Mouse (Mus musculus): ENCODE measurements around the gene Rsrc1. TPM values are rescaled to one million over a fixed set of nuclear protein-coding genes. Genes with fewer than 3 reads are reported as not detected.
A peak's percentile ranks its signal among the peaks of the same experiment; 100 is the strongest.
"Not testable (repeated sequence)": the region's sequence is repeated elsewhere in the genome, so short reads cannot be mapped to it uniquely, and the experiment has no call there.

The Rsrc1 gene
- polyA plus RNA-seq, 1 experiment from 2014 or later, result 44.6 TPM

DNA sequence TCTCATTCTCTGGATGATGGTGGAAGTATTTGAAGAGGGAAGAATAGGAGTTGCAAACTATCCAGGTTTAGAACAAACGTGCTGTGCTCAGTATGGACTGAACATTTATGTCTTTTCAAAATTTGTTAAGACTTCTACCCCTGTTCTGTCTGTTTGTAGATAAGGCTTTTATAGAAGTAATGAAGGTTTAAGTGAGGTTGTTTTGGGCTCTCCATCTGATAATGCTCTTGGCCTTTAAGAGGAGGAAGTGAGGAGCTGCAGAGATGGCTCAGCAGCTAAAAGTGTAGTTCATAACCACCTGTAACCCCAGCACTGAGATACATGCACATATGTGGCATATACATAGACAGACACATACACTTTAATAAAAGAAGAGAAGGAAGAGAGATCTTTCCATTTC lies 15.6 kb downstream of the Rsrc1 start:
- Histone ChIP-seq H3K27ac (no peak overlapping the region), H3K4me1 (replicated peaks) (no peaks in the 10 kb centered on the region), H3K4me2 (replicated peaks) (no peak overlapping the region), H3K9me3 (no peaks in the 10 kb centered on the region), H3K36me3 (peaks cover 24% of the 10 kb centered on the region), H3K9ac (replicated peaks) (no peak overlapping the region), H3K27me3 (no peaks in the 10 kb centered on the region), H3K4me3 (replicated peaks) (no peak overlapping the region)
- 91% methylated on average over 1 of the region's 1 CpGs for WGBS
- no peak for ATAC-seq

DNA sequence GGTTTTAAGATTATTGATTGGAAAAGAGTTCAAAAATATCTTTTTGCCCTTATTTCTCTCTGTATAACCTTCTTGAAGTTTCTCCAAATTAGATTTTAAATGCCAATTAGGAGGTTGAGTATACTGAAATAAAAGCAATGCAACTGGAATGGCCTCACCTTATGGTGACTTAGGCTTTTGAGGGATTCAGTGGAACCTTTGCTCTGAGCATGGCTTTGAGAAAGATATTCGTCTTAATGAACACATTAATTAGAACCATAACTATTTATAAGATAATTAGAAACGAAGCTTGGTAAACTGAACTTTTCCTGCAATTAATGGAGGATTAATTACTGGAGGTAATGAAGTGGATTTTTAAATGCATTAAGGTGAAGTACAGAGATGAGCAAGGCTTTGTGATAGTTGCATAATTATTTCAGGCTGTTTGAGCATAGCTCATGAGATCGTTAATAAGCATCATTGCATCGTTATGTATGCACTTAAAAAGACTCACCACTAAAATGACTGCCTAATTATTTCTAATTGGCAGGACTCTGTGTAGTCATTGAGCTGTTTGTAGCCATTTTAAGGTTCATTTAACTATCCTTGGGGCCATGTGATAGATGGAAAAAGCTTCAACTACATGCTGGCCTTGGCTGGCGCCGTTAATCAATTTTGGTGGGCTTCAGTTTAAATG lies 55.3 kb downstream of the Rsrc1 start:
- Histone ChIP-seq H3K4me3 (replicated peaks) (no peak overlapping the region), H3K9me3 (no peaks in the 10 kb centered on the region), H3K4me2 (replicated peaks) (no peak overlapping the region), H3K36me3 (0 out of 2 replicates have a peak, but pooled peaks cover 1% of the 10 kb centered on the region), H3K27me3 (no peaks in the 10 kb centered on the region), H3K4me1 (replicated peaks) (no peaks in the 10 kb centered on the region), H3K27ac (no peak overlapping the region), H3K9ac (replicated peaks) (no peak overlapping the region)
- WGBS, result 76% methylated on average over 6 of the region's 6 CpGs
- ATAC-seq, result 0 out of 2 replicates have a peak, but pooled peaks have one; percentile 9

DNA sequence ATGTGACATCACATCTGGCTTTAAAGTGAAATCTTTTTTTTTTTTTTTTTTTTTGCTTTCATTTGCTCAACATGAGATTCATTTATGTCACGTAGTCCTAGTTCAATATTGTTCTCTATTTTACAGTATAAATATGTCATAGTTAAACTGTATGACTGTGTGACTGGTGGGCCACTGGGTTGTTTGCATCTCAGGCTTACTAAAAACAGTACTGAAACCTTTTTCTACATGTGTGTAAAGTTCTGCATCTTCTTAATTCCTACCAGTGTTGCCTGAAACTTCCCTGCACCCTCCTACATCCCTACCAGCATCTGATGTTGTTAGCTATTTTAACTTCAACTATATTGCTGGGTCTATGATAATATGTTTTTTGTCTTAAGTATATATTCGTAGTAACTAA lies 78.6 kb downstream of the Rsrc1 start:
- WGBS, result 97% methylated on average over 2 of the region's 2 CpGs
- Histone ChIP-seq H3K9ac (replicated peaks) (no peak overlapping the region), H3K4me3 (replicated peaks) (no peak overlapping the region), H3K9me3 (peaks cover 8% of the 10 kb centered on the region; the same call in 1 of the 2 replicates), H3K27me3 (no peaks in the 10 kb centered on the region), H3K4me2 (replicated peaks) (no peak overlapping the region), H3K4me1 (replicated peaks) (no peaks in the 10 kb centered on the region), H3K36me3 (peaks cover 5% of the 10 kb centered on the region; the same call in 1 of the 2 replicates), H3K27ac (no peak overlapping the region)
- ATAC-seq, result no peak

DNA sequence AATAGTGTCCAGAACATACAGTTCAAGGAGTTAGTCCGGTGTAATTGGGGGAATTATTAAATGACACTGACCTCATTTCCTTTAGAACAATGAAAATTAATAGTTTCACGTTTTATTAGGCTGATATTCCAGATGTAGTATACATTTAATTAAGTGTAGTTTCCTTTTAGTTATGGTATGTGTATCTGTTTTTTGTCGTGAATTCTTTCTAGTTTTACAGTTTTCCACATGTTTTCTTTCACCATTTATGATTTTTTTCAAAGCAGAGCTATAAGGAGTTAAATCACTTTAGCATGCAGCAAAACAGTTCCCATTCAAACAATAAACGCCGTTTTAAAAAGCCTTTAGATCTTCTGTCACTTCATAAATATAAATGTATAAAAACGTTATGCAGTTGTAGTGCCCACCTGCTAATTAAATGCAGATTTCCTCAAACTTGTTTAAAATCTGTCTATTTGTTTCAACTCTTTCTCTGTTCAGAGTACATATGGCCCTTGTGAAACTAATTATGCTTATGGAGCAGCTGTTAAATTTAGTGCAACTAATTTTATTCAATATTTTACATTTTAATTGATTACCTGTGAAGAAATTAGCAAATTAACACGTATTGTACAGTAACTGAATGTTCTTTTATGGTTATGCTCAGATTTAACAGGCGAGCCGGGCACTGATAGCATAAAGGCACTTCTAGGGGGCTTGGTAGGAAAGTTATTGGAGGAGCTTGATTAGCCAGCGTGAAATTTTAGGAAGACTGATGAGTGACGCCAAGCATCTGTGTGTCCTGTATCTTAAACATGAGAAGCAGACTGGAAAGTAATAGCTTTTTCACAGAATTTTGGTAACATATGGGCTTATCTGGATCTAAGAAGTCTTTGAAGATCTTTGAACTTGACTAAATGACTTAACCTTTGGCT lies 89.6 kb downstream of the Rsrc1 start:
- no peak overlapping the region for H3K9ac ChIP-seq (replicated peaks)
- H3K36me3 ChIP-seq, result no peaks in the 10 kb centered on the region
- no peak overlapping the region for H3K27ac ChIP-seq
- 84% methylated on average over 11 of the region's 11 CpGs for WGBS
- H3K4me3 ChIP-seq (replicated peaks), result no peak overlapping the region
- H3K4me1 ChIP-seq (replicated peaks), result no peaks in the 10 kb centered on the region
- H3K27me3 ChIP-seq, result no peaks in the 10 kb centered on the region
- no peak overlapping the region for H3K4me2 ChIP-seq (replicated peaks)
- H3K9me3 ChIP-seq, result no peaks in the 10 kb centered on the region
- ATAC-seq, result no peak

DNA sequence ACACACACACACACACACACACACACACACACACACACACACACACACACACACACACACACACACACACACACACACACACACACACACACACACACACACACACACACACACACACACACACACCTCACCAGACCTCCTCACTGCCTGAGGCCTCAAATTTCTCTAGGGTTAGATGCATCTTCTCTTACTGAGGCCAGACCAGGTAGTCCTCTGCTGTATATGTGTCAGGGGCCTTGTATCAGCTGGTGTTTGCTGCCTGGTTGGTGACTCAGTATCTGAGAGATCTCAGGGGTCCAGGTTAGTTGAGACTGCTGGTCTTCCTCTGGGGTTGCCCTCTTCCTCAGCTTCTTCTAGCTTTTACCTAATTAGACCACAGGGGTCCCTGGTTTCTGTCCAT lies 92.5 kb downstream of the Rsrc1 start:
- H3K36me3 ChIP-seq; H3K27ac ChIP-seq; H3K4me3 ChIP-seq (replicated peaks); H3K9me3 ChIP-seq; H3K9ac ChIP-seq (replicated peaks); H3K4me1 ChIP-seq (replicated peaks); H3K4me2 ChIP-seq (replicated peaks); ATAC-seq; H3K27me3 ChIP-seq: not testable (repeated sequence)

DNA sequence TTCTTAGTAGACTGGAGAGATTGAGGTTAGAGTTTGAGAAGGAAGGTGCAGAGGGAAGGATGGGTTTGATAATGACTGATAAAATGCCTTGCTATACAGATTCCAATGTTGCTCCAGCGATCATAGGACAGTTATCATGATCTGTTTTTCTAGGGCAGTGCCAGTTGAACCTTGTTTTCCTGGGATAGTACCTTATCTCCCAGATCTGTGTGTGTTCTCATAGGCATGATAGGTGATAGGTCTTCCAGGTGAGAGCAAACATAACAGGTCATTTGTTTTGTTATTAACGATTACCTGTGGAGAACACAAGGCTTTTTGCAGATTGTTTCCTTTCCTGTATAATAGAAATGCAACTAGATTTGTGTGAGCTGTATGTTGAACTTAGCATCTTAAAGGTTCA lies 94.3 kb downstream of the Rsrc1 start:
- no peak overlapping the region for H3K27ac ChIP-seq
- peaks cover 10% of the 10 kb centered on the region; the same call in 1 of the 2 replicates for H3K9me3 ChIP-seq
- WGBS, result 96% methylated on average over 2 of the region's 2 CpGs
- H3K27me3 ChIP-seq, result no peaks in the 10 kb centered on the region
- no peak for ATAC-seq
- no peak overlapping the region for H3K4me2 ChIP-seq (replicated peaks)
- H3K36me3 ChIP-seq, result peaks cover 4% of the 10 kb centered on the region; the same call in 1 of the 2 replicates
- H3K9ac ChIP-seq (replicated peaks), result no peak overlapping the region
- no peak overlapping the region for H3K4me3 ChIP-seq (replicated peaks)
- H3K4me1 ChIP-seq (replicated peaks), result no peaks in the 10 kb centered on the region

DNA sequence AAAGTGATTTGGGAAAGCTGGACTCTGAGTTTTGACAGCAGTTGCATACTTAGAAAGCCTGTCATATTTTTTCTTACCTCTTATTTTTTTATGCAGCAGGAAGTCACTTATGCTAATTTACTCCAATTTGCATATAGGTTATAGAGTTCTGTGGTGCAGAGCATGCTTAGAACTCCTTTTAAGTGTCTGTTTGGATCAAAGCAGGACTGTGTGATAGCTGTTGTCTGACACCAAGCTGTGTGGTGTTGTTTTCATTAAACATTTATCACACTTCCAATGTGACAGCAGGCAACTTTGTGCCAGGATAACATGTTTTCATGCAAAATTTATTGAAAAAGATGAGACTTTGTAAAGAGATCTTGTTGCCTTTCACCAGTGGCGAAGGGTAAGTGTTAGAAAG lies 103.6 kb downstream of the Rsrc1 start:
- Histone ChIP-seq H3K4me2 (replicated peaks) (no peak overlapping the region), H3K36me3 (no peaks in the 10 kb centered on the region), H3K9me3 (0 out of 2 replicates have a peak, but pooled peaks cover 5% of the 10 kb centered on the region), H3K9ac (replicated peaks) (no peak overlapping the region), H3K4me1 (replicated peaks) (no peaks in the 10 kb centered on the region), H3K27ac (no peak overlapping the region), H3K27me3 (no peaks in the 10 kb centered on the region), H3K4me3 (replicated peaks) (no peak overlapping the region)
- 76% methylated on average over 1 of the region's 1 CpGs for WGBS
- no peak for ATAC-seq

DNA sequence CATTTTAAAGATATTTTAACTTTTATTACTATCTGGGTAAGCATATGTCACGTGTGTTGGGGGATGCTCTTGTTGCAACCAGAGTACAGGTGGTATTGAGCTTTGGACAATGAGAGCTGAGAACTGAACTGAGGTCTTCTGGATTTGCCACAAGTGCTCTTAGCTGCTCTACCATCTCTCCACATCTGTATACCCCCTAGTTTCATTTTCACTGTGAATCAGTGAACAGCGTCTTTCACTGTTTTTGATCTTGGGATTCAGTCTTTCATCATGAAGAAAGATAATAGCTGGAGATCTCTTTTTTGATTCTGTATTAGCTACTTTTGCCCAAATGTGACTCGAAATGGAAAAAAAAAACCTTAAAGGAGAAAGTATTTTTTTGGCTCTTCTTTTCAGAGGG lies 127.2 kb downstream of the Rsrc1 start:
- Histone ChIP-seq H3K27me3 (no peaks in the 10 kb centered on the region), H3K4me1 (replicated peaks) (no peaks in the 10 kb centered on the region), H3K36me3 (peaks cover 4% of the 10 kb centered on the region; the same call in 1 of the 2 replicates), H3K4me2 (replicated peaks) (no peak overlapping the region), H3K9ac (replicated peaks) (no peak overlapping the region), H3K4me3 (replicated peaks) (no peak overlapping the region), H3K9me3 (peaks cover 3% of the 10 kb centered on the region; the same call in 1 of the 2 replicates), H3K27ac (no peak overlapping the region)
- WGBS, result 93% methylated on average over 3 of the region's 3 CpGs
- no peak for ATAC-seq

DNA sequence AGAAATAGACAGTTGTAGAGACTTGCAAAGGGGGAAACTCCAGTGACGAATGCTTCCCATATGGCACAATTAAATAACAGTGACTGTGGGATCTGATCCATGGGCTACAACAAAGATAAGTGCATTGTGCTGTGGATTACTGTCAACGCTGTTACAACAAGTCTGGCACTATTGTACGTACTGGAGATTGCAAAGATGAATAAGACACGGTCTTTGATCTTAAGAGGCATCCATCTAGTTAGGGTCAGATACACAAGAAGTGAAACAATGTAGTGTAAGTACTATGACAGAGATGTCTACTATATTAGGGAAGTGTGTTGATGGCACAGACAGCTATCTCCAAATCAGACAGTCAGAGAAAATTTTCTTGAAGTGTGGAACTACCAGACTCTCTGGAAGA lies 135.1 kb downstream of the Rsrc1 start:
- peaks cover 7% of the 10 kb centered on the region; the same call in 1 of the 2 replicates for H3K4me1 ChIP-seq (replicated peaks)
- ATAC-seq, result peak; percentile 60; the same call in 1 of the 2 replicates
- H3K36me3 ChIP-seq, result no peaks in the 10 kb centered on the region
- no peak overlapping the region for H3K4me3 ChIP-seq (replicated peaks)
- H3K4me2 ChIP-seq (replicated peaks), result no peak overlapping the region
- no peaks in the 10 kb centered on the region for H3K9me3 ChIP-seq
- 37% methylated on average over 4 of the region's 4 CpGs for WGBS
- no peaks in the 10 kb centered on the region for H3K27me3 ChIP-seq
- H3K27ac ChIP-seq, result no peak overlapping the region
- H3K9ac ChIP-seq (replicated peaks), result no peak overlapping the region

DNA sequence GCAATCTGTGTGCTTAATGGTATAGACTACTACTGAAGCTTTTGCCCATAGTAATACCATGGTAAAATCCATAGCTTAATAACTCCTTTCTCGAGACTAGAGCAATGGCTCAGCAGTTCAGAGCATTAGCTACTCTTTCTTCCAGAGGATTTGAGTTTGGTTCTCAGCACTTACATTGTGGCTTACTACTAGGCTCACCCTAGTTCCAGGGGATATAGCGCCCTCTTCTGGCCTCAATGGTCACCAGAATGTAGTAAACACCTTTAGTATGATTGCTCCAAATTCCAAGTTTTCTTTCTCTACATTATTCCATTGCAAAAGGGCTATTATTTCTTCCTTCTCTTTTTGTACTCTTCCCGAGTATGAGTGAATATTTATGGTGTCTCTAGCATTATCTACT lies 151.3 kb downstream of the Rsrc1 start:
- no peak for ATAC-seq
- no peak overlapping the region for H3K4me3 ChIP-seq (replicated peaks)
- no peak overlapping the region for H3K4me2 ChIP-seq (replicated peaks)
- peaks cover 7% of the 10 kb centered on the region for H3K36me3 ChIP-seq
- no peaks in the 10 kb centered on the region for H3K27me3 ChIP-seq
- peaks cover 4% of the 10 kb centered on the region; the same call in 1 of the 2 replicates for H3K4me1 ChIP-seq (replicated peaks)
- H3K9me3 ChIP-seq, result peaks cover 15% of the 10 kb centered on the region; the same call in 1 of the 2 replicates
- WGBS, result 76% methylated on average over 3 of the region's 3 CpGs
- H3K27ac ChIP-seq, result no peak overlapping the region
- H3K9ac ChIP-seq (replicated peaks), result no peak overlapping the region

DNA sequence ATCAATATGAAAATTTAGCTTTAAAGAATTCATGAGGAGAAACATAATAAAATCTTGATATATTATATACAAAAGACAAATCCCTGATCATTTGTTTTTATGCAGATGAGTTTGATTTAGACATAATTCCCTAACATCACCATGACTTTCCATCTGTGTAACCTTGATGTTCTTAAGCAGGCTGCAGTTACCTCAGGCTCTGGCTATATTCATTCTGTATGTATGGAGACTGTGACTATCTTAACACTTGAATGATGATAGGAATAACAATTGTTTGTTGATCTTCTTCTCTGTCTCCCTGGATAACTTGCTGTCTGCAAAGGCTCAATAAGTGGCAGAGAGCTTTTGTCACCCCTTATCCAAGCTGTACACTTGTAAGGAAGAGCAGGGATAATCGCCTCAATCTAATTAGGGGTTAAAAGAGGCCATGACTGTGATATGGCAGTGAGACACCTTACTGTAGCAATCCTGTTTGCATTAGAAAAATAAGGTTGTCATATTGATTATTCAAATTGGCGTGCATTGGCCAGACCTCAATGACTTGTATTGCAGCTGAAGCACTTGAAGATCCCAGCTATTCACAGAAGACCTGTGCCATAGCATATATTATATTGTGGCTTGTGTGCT lies 154.7 kb downstream of the Rsrc1 start:
- ATAC-seq, result peak; percentile 79
- Histone ChIP-seq H3K9ac (replicated peaks) (no peak overlapping the region), H3K4me1 (replicated peaks) (peaks cover 4% of the 10 kb centered on the region; the same call in 1 of the 2 replicates), H3K4me2 (replicated peaks) (no peak overlapping the region), H3K36me3 (no peaks in the 10 kb centered on the region), H3K9me3 (no peaks in the 10 kb centered on the region), H3K4me3 (replicated peaks) (no peak overlapping the region), H3K27me3 (no peaks in the 10 kb centered on the region), H3K27ac (no peak overlapping the region)
- WGBS, result 46% methylated on average over 2 of the region's 2 CpGs

DNA sequence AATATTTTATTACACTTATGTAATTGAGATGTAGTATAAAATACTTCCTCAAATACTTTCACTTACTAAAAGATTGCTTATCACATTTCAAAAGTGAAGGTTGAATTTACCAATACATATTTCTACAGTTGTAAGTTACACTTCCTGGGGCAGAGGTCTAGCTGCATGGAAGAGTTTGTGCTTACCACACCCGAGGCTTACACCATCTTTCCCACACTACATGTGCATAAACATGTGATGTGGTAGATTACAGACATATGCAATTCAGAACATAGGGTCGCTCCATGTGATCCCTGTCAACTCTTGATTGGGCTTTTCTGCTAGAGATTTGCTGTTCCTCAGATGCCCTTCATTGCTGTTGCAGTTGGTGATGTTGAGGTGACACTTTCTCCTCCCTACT lies 163.8 kb downstream of the Rsrc1 start:
- WGBS, result 90% methylated on average over 2 of the region's 2 CpGs
- no peak for ATAC-seq
- H3K4me1 ChIP-seq (replicated peaks), result no peaks in the 10 kb centered on the region
- no peak overlapping the region for H3K4me3 ChIP-seq (replicated peaks)
- H3K4me2 ChIP-seq (replicated peaks), result no peak overlapping the region
- 0 out of 2 replicates have a peak, but pooled peaks cover 3% of the 10 kb centered on the region for H3K9me3 ChIP-seq
- H3K27me3 ChIP-seq, result no peaks in the 10 kb centered on the region
- H3K9ac ChIP-seq (replicated peaks), result no peak overlapping the region
- H3K36me3 ChIP-seq, result no peaks in the 10 kb centered on the region
- no peak overlapping the region for H3K27ac ChIP-seq

Data from midbrain, embryonic 13.5 days (tissue).